Mouse (Mus musculus) C2C12 (cell line): ENCODE measurements around the gene 9230112D13Rik.

Experiments
- CTCF ChIP-seq: IDR thresholded peaks from one replicate; pipeline ENCODE4 v1.5.1; 2011; ENCODE audit not compliant: control insufficient read depth, insufficient read depth, insufficient read length
- MAX ChIP-seq: IDR thresholded peaks from one replicate; pipeline ENCODE4 v1.6.1; 2011; ENCODE audit warnings: mild to moderate bottlenecking, control low read depth

GRCm38 (mm10) chr14:34540685-34541162, 18.1 kb upstream of the 9230112D13Rik start:
- TF ChIP-seq CTCF (no peak), MAX (no peak)
